Comparison of ENCODE assay signal across 28 mouse cellular contexts in the genomic region with DNA sequence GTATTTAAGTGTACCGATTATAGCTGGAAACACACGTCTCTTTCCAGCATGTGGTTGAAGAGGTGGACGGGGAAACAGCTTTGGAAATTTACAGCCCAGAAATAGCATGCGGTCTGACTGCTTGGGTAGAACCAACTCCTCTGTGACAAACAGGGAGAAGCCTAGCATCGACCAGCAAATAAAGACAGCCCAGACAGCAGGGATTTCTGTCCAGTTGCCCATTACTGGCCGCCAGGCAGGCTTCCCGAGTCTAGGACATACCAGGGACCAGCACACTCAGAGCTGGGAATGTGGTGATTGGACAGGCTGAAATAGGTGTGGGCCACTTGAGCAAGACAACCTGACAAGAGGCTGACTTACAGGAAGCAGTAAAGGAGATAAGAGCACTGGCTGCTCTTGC. TPM values are rescaled to one million over a fixed set of nuclear protein-coding genes. Genes with fewer than 3 reads are reported as not detected.
DNase-seq lines count a peak whose midpoint lies in the region; ATAC-seq and TF ChIP-seq lines count a peak whose summit lies in the region.
"Had no signal": no experiment of that assay in that cellular context is flagged by ENCODE, and none has a peak within 500 bp of the region (broad histone marks: within the 10 kb centered on the region; RNA-seq: fewer than 3 reads in every experiment).

No protein-coding gene starts in this region.

- intact Hi-C loops in left cerebral cortex, postnatal 14 days (cut with DNase I): loop anchor here (5.0 kb wide), 1 partner anchor 62 kb away; no protein-coding TSS in a partner anchor

- H3K36me3 ChIP-seq in lung, postnatal 0 days (ENCODE audit: insufficient read depth, low read length): 0 out of 2 replicates have a peak, but pooled peaks cover 9% of the 10 kb centered on the region
- H3K36me3 ChIP-seq in intestine, embryonic 15.5 days: 0 out of 2 replicates have a peak, but pooled peaks cover 5% of the 10 kb centered on the region
- H3K36me3 ChIP-seq: G1E; liver, embryonic 13.5 days had no signal

- no peak for TF ChIP-seq EP300 in lung, postnatal 0 days (IDR thresholded peaks at IDR 0.05)

- no peak for TF ChIP-seq CTCF in lung, postnatal 0 days (IDR thresholded peaks at IDR 0.05)

- peaks cover 9% of the 10 kb centered on the region; the same call in 1 of the 2 replicates for H3K4me1 ChIP-seq in lung, postnatal 0 days (ENCODE audit: insufficient read depth, low read depth, low read length)
- no peaks in the 10 kb centered on the region for H3K4me1 ChIP-seq in intestine, embryonic 15.5 days (replicated peaks)
- H3K4me1 ChIP-seq: forebrain, embryonic 13.5 days; hindbrain, embryonic 15.5 days; liver, embryonic 13.5 days; neural tube, embryonic 12.5 days had no signal

- DNase-seq in frontal cortex, postnatal 14 days (ENCODE audit: low spot score in 2 of 2): no peak
- DNase-seq in lung, postnatal 0 days (ENCODE audit: low spot score): peak; percentile 58
- no peak for DNase-seq in lung, postnatal 14 days
- DNase-seq in left cerebral cortex, postnatal 14 days (ENCODE audit: low spot score in 2 of 2): peak; percentile 46 to 48
- DNase-seq in T-cell, adult 2 months (ENCODE audit: low spot score): no peak
- DNase-seq: adrenal gland, adult 2 months; B cell, adult 2 months; gastrocnemius, postnatal 14 days; heart, adult 11 months; kidney, adult 9 months; kidney, postnatal 14 days; liver, embryonic 13.5 days; lung, adult 2 months; lung, postnatal 36 days; midbrain, embryonic 14.5 days had no signal

- 63% methylated on average over 7 of the region's 7 CpGs for WGBS in lung, postnatal 0 days
- 81% methylated on average over 7 of the region's 7 CpGs for WGBS in intestine, embryonic 15.5 days

- H3K27me3 ChIP-seq in lung, postnatal 0 days (replicated peaks; ENCODE audit: insufficient read depth, low read length): no peaks in the 10 kb centered on the region
- H3K27me3 ChIP-seq in intestine, embryonic 15.5 days (replicated peaks): no peaks in the 10 kb centered on the region
- H3K27me3 ChIP-seq: CH12.LX; embryonic facial prominence, embryonic 13.5 days; forebrain, embryonic 13.5 days; hindbrain, embryonic 15.5 days; limb, embryonic 13.5 days; liver, embryonic 13.5 days; megakaryocyte, embryonic 14.5 days; neural tube, embryonic 12.5 days; Patski had no signal

- H3K4me3 ChIP-seq in lung, postnatal 0 days (ENCODE audit: low read depth, low read length): no peak overlapping the region
- H3K4me3 ChIP-seq in intestine, embryonic 15.5 days (replicated peaks): no peak overlapping the region
- H3K4me3 ChIP-seq: embryonic facial prominence, embryonic 13.5 days; forebrain, embryonic 13.5 days; hindbrain, embryonic 15.5 days; limb, embryonic 13.5 days; liver, embryonic 13.5 days; megakaryocyte, embryonic 14.5 days; neural tube, embryonic 12.5 days had no signal

- peak; percentile 85 for ATAC-seq in frontal cortex, adult (ENCODE audit: low TSS enrichment)
- ATAC-seq in lung, postnatal 0 days: peak; percentile 68
- no peak for ATAC-seq in intestine, embryonic 15.5 days
- ATAC-seq: forebrain, embryonic 13.5 days; Patski had no signal

- H3K9me3 ChIP-seq in lung, postnatal 0 days (ENCODE audit: low read length): no peaks in the 10 kb centered on the region
- H3K9me3 ChIP-seq in intestine, embryonic 15.5 days: no peaks in the 10 kb centered on the region
- H3K9me3 ChIP-seq: embryonic facial prominence, embryonic 13.5 days; forebrain, embryonic 13.5 days; hindbrain, embryonic 15.5 days; limb, embryonic 13.5 days; liver, embryonic 13.5 days; megakaryocyte, embryonic 14.5 days; neural tube, embryonic 12.5 days had no signal

- no peak overlapping the region for H3K4me2 ChIP-seq in lung, postnatal 0 days (replicated peaks; ENCODE audit: low read depth, low read length)
- H3K4me2 ChIP-seq in intestine, embryonic 15.5 days (replicated peaks): no peak overlapping the region
- H3K4me2 ChIP-seq: embryonic facial prominence, embryonic 13.5 days; forebrain, embryonic 13.5 days; heart, embryonic 11.5 days; hindbrain, embryonic 15.5 days; limb, embryonic 13.5 days; liver, embryonic 13.5 days; neural tube, embryonic 12.5 days had no signal

- H3K27ac ChIP-seq in lung, postnatal 0 days (ENCODE audit: low read length): 0 out of 2 replicates have a peak overlapping the region, but pooled peaks have one; percentile 26
- no peak overlapping the region for H3K27ac ChIP-seq in intestine, embryonic 15.5 days
- H3K27ac ChIP-seq: embryonic facial prominence, embryonic 13.5 days; forebrain, embryonic 13.5 days; hindbrain, embryonic 15.5 days; limb, embryonic 13.5 days; liver, embryonic 13.5 days; neural tube, embryonic 12.5 days; stomach, postnatal 0 days had no signal

- no peak overlapping the region for H3K9ac ChIP-seq in lung, postnatal 0 days (replicated peaks; ENCODE audit: low read depth)
- H3K9ac ChIP-seq in intestine, embryonic 15.5 days: no peak overlapping the region
- H3K9ac ChIP-seq: embryonic facial prominence, embryonic 13.5 days; forebrain, embryonic 13.5 days; hindbrain, embryonic 15.5 days; limb, embryonic 13.5 days; liver, embryonic 13.5 days; neural tube, embryonic 12.5 days had no signal

RNA-seq across cellular contexts. Expression of a gene that starts 35.3 kb away (rescaled TPM):
- polyA plus RNA-seq in lung, postnatal 0 days (2015; fragmentation: Nextera tagmentation; extraction: Ambion mirVana): 69.6 and 73.7 TPM in 2 replicates
- total RNA-seq in left cerebral cortex, postnatal 14 days (2021): 10 to 100 TPM; 38.7 to 39.8 TPM
- 17.5 and 20.1 TPM in 2 replicates for polyA plus RNA-seq in intestine, embryonic 15.5 days (2015; fragmentation: Nextera tagmentation; extraction: Ambion mirVana)
- polyA plus RNA-seq: G1E had no signal

Comparison
In these comparisons a context has a peak if more than half of its experiments do, and no peak if none do; other contexts are left out.
1. DNase-seq: peak in lung, postnatal 0 days (single experiment) and left cerebral cortex, postnatal 14 days (2 of 2); none in frontal cortex, postnatal 14 days (0 of 2), lung, postnatal 14 days (single experiment) and T-cell, adult 2 months (single experiment).